Mouse (Mus musculus): ENCODE results near the gene Zfp512. TPM values are rescaled to one million over a fixed set of nuclear protein-coding genes. Genes with fewer than 3 reads are reported as not detected.
A peak's percentile ranks its signal among the peaks of the same experiment; 100 is the strongest.
"Not testable (repeated sequence)": the region's sequence is repeated elsewhere in the genome, so short reads cannot be mapped to it uniquely, and the experiment has no call there.

Gene Zfp512
- total RNA-seq, 1 experiment from 2014 or later, result 50.8 TPM

GRCm38 (mm10) chr5:31527117-31527680, 75.0 kb downstream of the Zfp512 start:
- peak; percentile 11; the same call in 1 of the 2 replicates for ATAC-seq (replicated peaks; ENCODE audit: insufficient number of reproducible peaks, low FRiP score, low TSS enrichment, poor library complexity, severe bottlenecking)

DNA sequence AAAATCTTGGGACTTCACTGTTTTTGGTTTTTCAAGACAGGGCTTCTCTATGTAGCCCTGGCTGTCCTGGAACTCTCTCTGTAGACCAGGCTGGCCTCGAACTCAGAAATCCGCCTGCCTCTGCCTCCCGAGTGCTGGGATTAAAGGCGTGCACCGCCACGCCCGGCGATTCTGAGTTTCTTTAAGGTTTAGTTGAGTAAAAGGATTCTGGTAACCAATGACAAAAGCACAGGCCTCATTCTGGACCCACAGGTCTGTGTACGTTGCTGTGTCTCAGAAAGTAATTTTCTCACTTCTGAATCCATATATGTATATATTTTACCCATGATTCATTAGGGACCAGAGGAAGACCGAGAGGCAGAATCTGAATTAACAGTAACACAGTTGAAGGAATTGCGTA, 75.5 kb downstream of the Zfp512 start, which contains the start of gene Supt7l:
TSS of gene Supt7l (minus strand) at position 101 of the 400 bp plus-strand sequence.
- ATAC-seq (replicated peaks; ENCODE audit: insufficient number of reproducible peaks, low FRiP score, low TSS enrichment, poor library complexity, severe bottlenecking), result not testable (repeated sequence)

- ATAC-seq (replicated peaks; ENCODE audit: insufficient number of reproducible peaks, low FRiP score, low TSS enrichment, poor library complexity, severe bottlenecking), result no peak
These were observed 76.3 kb downstream of the Zfp512 start for GRCm38 (mm10) chr5:31528560-31528959.

Other genes starting within 250 kb of the Zfp512 start
- gene Ppm1g, start 231.7 kb upstream of the Zfp512 start, total RNA-seq (2017), result 124 to 184 TPM (median 154 TPM) in 3 replicates
- gene Nrbp1, start 211.6 kb upstream of the Zfp512 start, total RNA-seq (2017), result 322 to 390 TPM (median 323 TPM) in 3 replicates
- gene Gm9970, start 211.2 kb upstream of the Zfp512 start, total RNA-seq (2017), result not detected in 3 replicates
- gene Krtcap3, start 200.7 kb upstream of the Zfp512 start, total RNA-seq (2017), result 2.5 to 14.9 TPM (median 12.9 TPM) in 3 replicates
- gene Ift172, start 161.3 kb upstream of the Zfp512 start, total RNA-seq (2017), result 18.6 to 39.4 TPM (median 21.2 TPM) in 3 replicates
- gene Fndc4, start 156.4 kb upstream of the Zfp512 start, total RNA-seq (2017), result 2.0 to 10.6 TPM (median 2.2 TPM) in 3 replicates
- not detected in 3 replicates for gene Gckr, start 155.0 kb upstream of the Zfp512 start, total RNA-seq (2017)
- gene 4930548H24Rik, start 33.3 kb downstream of the Zfp512 start, total RNA-seq (2017), result 0.64 to 1.8 TPM (median 0.87 TPM) in 3 replicates
- gene Gpn1, start 42.3 kb downstream of the Zfp512 start, total RNA-seq (2017), result 15.1 to 24.0 TPM (median 21.2 TPM) in 3 replicates
- 68.9 to 82.2 TPM (median 69.9 TPM) in 3 replicates for gene Slc4a1ap, start 74.6 kb downstream of the Zfp512 start, total RNA-seq (2017)
- 18.5 to 33.7 TPM (median 23.3 TPM) in 3 replicates for gene Supt7l, start 75.4 kb downstream of the Zfp512 start, total RNA-seq (2017)
- 184 to 237 TPM (median 196 TPM) in 3 replicates for gene Mrpl33, start 144.5 kb downstream of the Zfp512 start, total RNA-seq (2017)
- gene Rbks, start 245.2 kb downstream of the Zfp512 start, total RNA-seq (2017), result 4.1 to 17.8 TPM (median 6.9 TPM) in 3 replicates
- 35.1 to 40.8 TPM (median 35.5 TPM) in 3 replicates for gene Babam2, start 245.3 kb downstream of the Zfp512 start, total RNA-seq (2017)